Mouse (Mus musculus): ENCODE data around the gene Gm28171. TPM values are rescaled to one million over a fixed set of nuclear protein-coding genes. Genes with fewer than 3 reads are reported as not detected.
"Not testable (repeated sequence)": the region's sequence is repeated elsewhere in the genome, so short reads cannot be mapped to it uniquely, and the experiment has no call there.

Gene Gm28171
- polyA plus RNA-seq (2015; fragmentation: Nextera tagmentation; extraction: Ambion mirVana), result not detected in 2 replicates

GRCm38 (mm10) chrY:5793095-5793494 lies at the start of gene Gm28171:
TSS of gene Gm28171 (plus strand) at chrY:5793395.
- H3K36me3 ChIP-seq; H3K9me3 ChIP-seq (replicated peaks); H3K4me3 ChIP-seq (replicated peaks); H3K4me1 ChIP-seq; H3K27ac ChIP-seq; H3K9ac ChIP-seq; H3K4me2 ChIP-seq; ATAC-seq (replicated peaks; ENCODE audit: low FRiP score); H3K27me3 ChIP-seq: not testable (repeated sequence)
- WGBS, result 20% methylated on average over 1 of the region's 1 CpGs

Other genes starting within 250 kb of the Gm28171 start
- gene Gm21854, start 136.4 kb upstream of the Gm28171 start, polyA plus RNA-seq (2015; fragmentation: Nextera tagmentation; extraction: Ambion mirVana), result not detected in 2 replicates
- not detected in 2 replicates for gene Gm20914, start 67.4 kb upstream of the Gm28171 start, polyA plus RNA-seq (2015; fragmentation: Nextera tagmentation; extraction: Ambion mirVana)
- not detected in 2 replicates for gene Gm21778, start 149.1 kb downstream of the Gm28171 start, polyA plus RNA-seq (2015; fragmentation: Nextera tagmentation; extraction: Ambion mirVana)

Measured in kidney, embryonic 15.5 days (tissue).